In genomic region chr6:75254076-75254414, GRCm38 (mm10) we compare ENCODE assay signal across 10 mouse cellular contexts.
"Had no signal": no experiment of that assay in that cellular context is flagged by ENCODE, and none has a peak within 500 bp of the region (broad histone marks: within the 10 kb centered on the region; RNA-seq: fewer than 3 reads in every experiment).

No protein-coding gene starts in this region.

- DNase-seq: kidney, adult 18-20 months; liver; liver, embryonic 13.5 days; lung, adult 18-20 months; thymus, adult 2 months; thymus, postnatal 25 days had no signal

- H3K9me3 ChIP-seq: limb, embryonic 12.5 days; liver, embryonic 13.5 days; midbrain, embryonic 15.5 days; stomach, embryonic 15.5 days had no signal

- H3K27ac ChIP-seq: layer of hippocampus, adult 2 months; limb, embryonic 12.5 days; liver, embryonic 13.5 days; midbrain, embryonic 15.5 days; stomach, embryonic 15.5 days had no signal

- H3K36me3 ChIP-seq: limb, embryonic 12.5 days; liver, embryonic 13.5 days; midbrain, embryonic 15.5 days; stomach, embryonic 15.5 days had no signal

- H3K4me3 ChIP-seq: layer of hippocampus, adult 2 months; limb, embryonic 12.5 days; liver, embryonic 13.5 days; midbrain, embryonic 15.5 days; stomach, embryonic 15.5 days had no signal

- H3K9ac ChIP-seq: limb, embryonic 12.5 days; liver, embryonic 13.5 days; midbrain, embryonic 15.5 days; stomach, embryonic 15.5 days had no signal

- H3K4me2 ChIP-seq: limb, embryonic 12.5 days; liver, embryonic 13.5 days; midbrain, embryonic 15.5 days; stomach, embryonic 15.5 days had no signal

- H3K27me3 ChIP-seq: limb, embryonic 12.5 days; liver, embryonic 13.5 days; midbrain, embryonic 15.5 days; stomach, embryonic 15.5 days had no signal

- H3K4me1 ChIP-seq: limb, embryonic 12.5 days; liver, embryonic 13.5 days; midbrain, embryonic 15.5 days; stomach, embryonic 15.5 days had no signal
